Mouse (Mus musculus) cortical plate, adult 2 months (tissue): ENCODE data around the gene Ebp.

ENCODE experiments used
- CTCF ChIP-seq: fragments of 200-500 bp; IDR thresholded peaks from 2 replicates; pipeline ENCODE4 v1.5.1; 2011; ENCODE audit warnings: mild to moderate bottlenecking, control low read depth, low read length; ENCODE audit not compliant: insufficient read depth; ENCODE audit errors: extremely low read depth
- POLR2A ChIP-seq: fragments of 200-500 bp; IDR thresholded peaks from 2 replicates; pipeline ENCODE4 v1.6.1; 2011; ENCODE audit warnings: mild to moderate bottlenecking, low read length, control low read depth; ENCODE audit not compliant: insufficient read depth; ENCODE audit errors: extremely low read depth

GRCm38 (mm10) chrX:8207224-8207623 lies 13.9 kb upstream of the Ebp start:
- no peak for TF ChIP-seq POLR2A
- TF ChIP-seq CTCF: no peak
